Mouse (Mus musculus) stomach, postnatal 0 days (tissue): Measurements from ENCODE around the gene Cmya5.

Source experiments
- CTCF ChIP-seq: IDR thresholded peaks from 2 replicates; pipeline ENCODE4 v1.5.1; 2016; ENCODE audit warnings: antibody characterized with exemption, low read depth, mild to moderate bottlenecking, moderate library complexity
- EP300 ChIP-seq: optimal IDR thresholded peaks from 2 replicates; pipeline ENCODE3; 2016; ENCODE audit warnings: antibody characterized with exemption

- TF ChIP-seq CTCF = no peak
- no peak for TF ChIP-seq EP300
These were observed 144.7 kb downstream of the Cmya5 start for GRCm38 (mm10) chr13:92999860-93000259.
